13 mouse cellular contexts compared by ENCODE assay signal in genomic region chr14:17020603-17021356, GRCm38 (mm10).
DNase-seq lines count a peak whose midpoint lies in the region; ATAC-seq lines count a peak whose summit lies in the region.
"Had no signal": no experiment of that assay in that cellular context is flagged by ENCODE, and none has a peak within 500 bp of the region (broad histone marks: within the 10 kb centered on the region; RNA-seq: fewer than 3 reads in every experiment).

No protein-coding gene starts in this region.

- H3K4me2 ChIP-seq in kidney, embryonic 16.5 days (replicated peaks; ENCODE audit: low read depth, low read length), result no peak overlapping the region
- H3K4me2 ChIP-seq in forebrain, embryonic 16.5 days (ENCODE audit: low read length), result no peak overlapping the region
- H3K4me2 ChIP-seq in hindbrain, embryonic 15.5 days, result no peak overlapping the region
- H3K4me2 ChIP-seq in neural tube, embryonic 13.5 days, result no peak overlapping the region
- H3K4me2 ChIP-seq: heart, embryonic 15.5 days had no signal

- H3K9me3 ChIP-seq in kidney, embryonic 16.5 days (ENCODE audit: low read length), result no peaks in the 10 kb centered on the region
- no peaks in the 10 kb centered on the region for H3K9me3 ChIP-seq in forebrain, embryonic 16.5 days (ENCODE audit: control insufficient read depth, low read length)
- no peaks in the 10 kb centered on the region for H3K9me3 ChIP-seq in hindbrain, embryonic 15.5 days
- H3K9me3 ChIP-seq in neural tube, embryonic 13.5 days, result no peaks in the 10 kb centered on the region
- H3K9me3 ChIP-seq: heart, embryonic 15.5 days had no signal

- no peaks in the 10 kb centered on the region for H3K36me3 ChIP-seq in kidney, embryonic 16.5 days (ENCODE audit: insufficient read depth, low read length)
- H3K36me3 ChIP-seq in forebrain, embryonic 16.5 days (ENCODE audit: control insufficient read depth, insufficient read depth), result no peaks in the 10 kb centered on the region
- no peaks in the 10 kb centered on the region for H3K36me3 ChIP-seq in hindbrain, embryonic 15.5 days
- H3K36me3 ChIP-seq in neural tube, embryonic 13.5 days, result no peaks in the 10 kb centered on the region
- H3K36me3 ChIP-seq: heart, embryonic 15.5 days had no signal

- H3K9ac ChIP-seq in kidney, embryonic 16.5 days (replicated peaks; ENCODE audit: low read length), result no peak overlapping the region
- no peak overlapping the region for H3K9ac ChIP-seq in forebrain, embryonic 16.5 days (replicated peaks; ENCODE audit: low read depth, low read length)
- no peak overlapping the region for H3K9ac ChIP-seq in hindbrain, embryonic 15.5 days
- no peak overlapping the region for H3K9ac ChIP-seq in neural tube, embryonic 13.5 days
- H3K9ac ChIP-seq: heart, embryonic 15.5 days; liver, embryonic 14.5 days had no signal

- H3K4me3 ChIP-seq in kidney, embryonic 16.5 days (ENCODE audit: low read length), result no peak overlapping the region
- H3K4me3 ChIP-seq in forebrain, embryonic 16.5 days (replicated peaks; ENCODE audit: low read length), result no peak overlapping the region
- no peak overlapping the region for H3K4me3 ChIP-seq in hindbrain, embryonic 15.5 days
- H3K4me3 ChIP-seq in neural tube, embryonic 13.5 days, result no peak overlapping the region
- H3K4me3 ChIP-seq: heart, embryonic 15.5 days had no signal

- DNase-seq in kidney, postnatal 10 days, result no peak
- DNase-seq in spleen, postnatal 4 days (ENCODE audit: low spot score in 2 of 2), result no peak
- DNase-seq in cerebellum, postnatal 36 days, result no peak
- DNase-seq: adrenal gland, postnatal 14 days; gastrocnemius, postnatal 25 days; lung, postnatal 4 days; right cerebral cortex, postnatal 14 days had no signal

- WGBS in kidney, embryonic 16.5 days, result 42% methylated on average over 4 of the region's 4 CpGs
- 27% methylated on average over 4 of the region's 4 CpGs for WGBS in forebrain, embryonic 16.5 days
- WGBS in hindbrain, embryonic 15.5 days, result 24% methylated on average over 4 of the region's 4 CpGs
- 14% methylated on average over 4 of the region's 4 CpGs for WGBS in neural tube, embryonic 13.5 days

- peak; percentile 57; the same call in 1 of the 2 replicates for ATAC-seq in kidney, embryonic 16.5 days (ENCODE audit: low FRiP score, low TSS enrichment)
- peak; percentile 50; the same call in 1 of the 2 replicates for ATAC-seq in forebrain, embryonic 16.5 days
- peak; percentile 83 for ATAC-seq in hindbrain, embryonic 15.5 days (ENCODE audit: low FRiP score, low read depth)
- peak; percentile 83 for ATAC-seq in neural tube, embryonic 13.5 days (ENCODE audit: low read depth)

- no peak overlapping the region for H3K27ac ChIP-seq in kidney, embryonic 16.5 days (ENCODE audit: low read length)
- no peak overlapping the region for H3K27ac ChIP-seq in forebrain, embryonic 16.5 days (ENCODE audit: low read length)
- no peak overlapping the region for H3K27ac ChIP-seq in hindbrain, embryonic 15.5 days (replicated peaks)
- peak overlapping the region; percentile 18; the same call in 1 of the 2 replicates for H3K27ac ChIP-seq in neural tube, embryonic 13.5 days (replicated peaks)
- H3K27ac ChIP-seq: heart, embryonic 15.5 days; liver, embryonic 14.5 days had no signal

- peaks cover 9% of the 10 kb centered on the region for H3K4me1 ChIP-seq in kidney, embryonic 16.5 days (ENCODE audit: insufficient read depth, low read length)
- no peaks in the 10 kb centered on the region for H3K4me1 ChIP-seq in forebrain, embryonic 16.5 days (replicated peaks; ENCODE audit: control insufficient read depth, insufficient read depth, low read length)
- H3K4me1 ChIP-seq in hindbrain, embryonic 15.5 days (replicated peaks), result no peaks in the 10 kb centered on the region
- H3K4me1 ChIP-seq in neural tube, embryonic 13.5 days (replicated peaks), result peaks cover 13% of the 10 kb centered on the region; the same call in 1 of the 2 replicates
- H3K4me1 ChIP-seq: heart, embryonic 15.5 days had no signal

- H3K27me3 ChIP-seq in kidney, embryonic 16.5 days (ENCODE audit: insufficient read depth, low read length), result no peaks in the 10 kb centered on the region
- no peaks in the 10 kb centered on the region for H3K27me3 ChIP-seq in forebrain, embryonic 16.5 days (replicated peaks; ENCODE audit: control insufficient read depth, insufficient read depth, low read length)
- no peaks in the 10 kb centered on the region for H3K27me3 ChIP-seq in hindbrain, embryonic 15.5 days
- no peaks in the 10 kb centered on the region for H3K27me3 ChIP-seq in neural tube, embryonic 13.5 days
- H3K27me3 ChIP-seq: heart, embryonic 15.5 days had no signal
